Mouse (Mus musculus): ENCODE measurements around the gene Orc3. TPM values are rescaled to one million over a fixed set of nuclear protein-coding genes. Genes with fewer than 3 reads are reported as not detected.
A peak's percentile ranks its signal among the peaks of the same experiment; 100 is the strongest.

The Orc3 gene
- polyA plus RNA-seq, 1 experiment from 2014 or later = 68.9 TPM

- peak; percentile 49 for ATAC-seq (replicated peaks; ENCODE audit: extremely low read depth, insufficient read depth, low FRiP score)
- Histone ChIP-seq H3K4me2 (ENCODE audit: low read depth, low read length) (peak within 1 kb of the TSS; percentile 86), H3K27ac (ENCODE audit: low read length) (peak within 1 kb of the TSS; percentile 97), H3K36me3 (ENCODE audit: control insufficient read depth, insufficient read depth) (no peaks in the 10 kb centered on the region), H3K9ac (ENCODE audit: low read length) (peak within 1 kb of the TSS; percentile 92), H3K9me3 (replicated peaks; ENCODE audit: control insufficient read depth, low read length) (no peaks in the 10 kb centered on the region), H3K27me3 (ENCODE audit: control insufficient read depth, insufficient read depth, low read length) (no peaks in the 10 kb centered on the region), H3K4me1 (ENCODE audit: control insufficient read depth, insufficient read depth, low read length) (peaks cover 23% of the 10 kb centered on the region), H3K4me3 (ENCODE audit: low read length) (peak within 1 kb of the TSS; percentile 72)
- WGBS = 0% methylated on average over 53 of the region's 53 CpGs
Observed at GRCm38 (mm10) chr4:34550748-34551097, 64.0 kb downstream of the Orc3 start, which contains the start of gene Akirin2. TSS of gene Akirin2 (plus strand) at chr4:34550937.

GRCm38 (mm10) chr4:34549981-34550747, 64.6 kb downstream of the Orc3 start:
- peaks cover 18% of the 10 kb centered on the region for H3K4me1 ChIP-seq (ENCODE audit: control insufficient read depth, insufficient read depth, low read length)
- H3K9me3 ChIP-seq (replicated peaks; ENCODE audit: control insufficient read depth, low read length) = no peaks in the 10 kb centered on the region
- H3K4me2 ChIP-seq (ENCODE audit: low read depth, low read length) = peak overlapping the region; percentile 68
- H3K36me3 ChIP-seq (ENCODE audit: control insufficient read depth, insufficient read depth) = no peaks in the 10 kb centered on the region
- no peaks in the 10 kb centered on the region for H3K27me3 ChIP-seq (ENCODE audit: control insufficient read depth, insufficient read depth, low read length)
- ATAC-seq (replicated peaks; ENCODE audit: extremely low read depth, insufficient read depth, low FRiP score) = peak; percentile 93
- 3% methylated on average over 38 of the region's 38 CpGs for WGBS
- H3K4me3 ChIP-seq (ENCODE audit: low read length) = peak overlapping the region; percentile 72
- H3K27ac ChIP-seq (ENCODE audit: low read length) = peak overlapping the region; percentile 97
- H3K9ac ChIP-seq (ENCODE audit: low read length) = peak overlapping the region; percentile 92

- 80% methylated on average over 6 of the region's 6 CpGs for WGBS
- no peaks in the 10 kb centered on the region for H3K9me3 ChIP-seq (replicated peaks; ENCODE audit: control insufficient read depth, low read length)
- no peak overlapping the region for H3K27ac ChIP-seq (ENCODE audit: low read length)
- no peaks in the 10 kb centered on the region for H3K27me3 ChIP-seq (ENCODE audit: control insufficient read depth, insufficient read depth, low read length)
- no peak overlapping the region for H3K4me3 ChIP-seq (ENCODE audit: low read length)
- no peak overlapping the region for H3K4me2 ChIP-seq (ENCODE audit: low read depth, low read length)
- no peak overlapping the region for H3K9ac ChIP-seq (ENCODE audit: low read length)
- no peak for ATAC-seq (replicated peaks; ENCODE audit: extremely low read depth, insufficient read depth, low FRiP score)
- no peaks in the 10 kb centered on the region for H3K36me3 ChIP-seq (ENCODE audit: control insufficient read depth, insufficient read depth)
- H3K4me1 ChIP-seq (ENCODE audit: control insufficient read depth, insufficient read depth, low read length) = no peaks in the 10 kb centered on the region
Observed at GRCm38 (mm10) chr4:34529941-34530340, 84.8 kb downstream of the Orc3 start.

- 68% methylated on average over 4 of the region's 4 CpGs for WGBS
- Histone ChIP-seq H3K36me3 (ENCODE audit: control insufficient read depth, insufficient read depth) (no peaks in the 10 kb centered on the region), H3K4me1 (ENCODE audit: control insufficient read depth, insufficient read depth, low read length) (no peaks in the 10 kb centered on the region), H3K27me3 (ENCODE audit: control insufficient read depth, insufficient read depth, low read length) (no peaks in the 10 kb centered on the region), H3K4me3 (ENCODE audit: low read length) (no peak overlapping the region), H3K27ac (ENCODE audit: low read length) (no peak overlapping the region), H3K4me2 (ENCODE audit: low read depth, low read length) (no peak overlapping the region), H3K9me3 (replicated peaks; ENCODE audit: control insufficient read depth, low read length) (no peaks in the 10 kb centered on the region), H3K9ac (ENCODE audit: low read length) (no peak overlapping the region)
- no peak for ATAC-seq (replicated peaks; ENCODE audit: extremely low read depth, insufficient read depth, low FRiP score)
Observed at GRCm38 (mm10) chr4:34529379-34529778, 85.4 kb downstream of the Orc3 start.

GRCm38 (mm10) chr4:34528430-34529100, 86.2 kb downstream of the Orc3 start:
- ATAC-seq (replicated peaks; ENCODE audit: extremely low read depth, insufficient read depth, low FRiP score) = no peak
- 75% methylated on average over 1 of the region's 1 CpGs for WGBS
- Histone ChIP-seq H3K9ac (ENCODE audit: low read length) (no peak overlapping the region), H3K36me3 (ENCODE audit: control insufficient read depth, insufficient read depth) (no peaks in the 10 kb centered on the region), H3K27me3 (ENCODE audit: control insufficient read depth, insufficient read depth, low read length) (no peaks in the 10 kb centered on the region), H3K4me2 (ENCODE audit: low read depth, low read length) (no peak overlapping the region), H3K9me3 (replicated peaks; ENCODE audit: control insufficient read depth, low read length) (no peaks in the 10 kb centered on the region), H3K4me1 (ENCODE audit: control insufficient read depth, insufficient read depth, low read length) (no peaks in the 10 kb centered on the region), H3K27ac (ENCODE audit: low read length) (no peak overlapping the region), H3K4me3 (ENCODE audit: low read length) (no peak overlapping the region)

- Histone ChIP-seq H3K9me3 (replicated peaks; ENCODE audit: control insufficient read depth, low read length) (no peaks in the 10 kb centered on the region), H3K36me3 (ENCODE audit: control insufficient read depth, insufficient read depth) (no peaks in the 10 kb centered on the region), H3K4me2 (ENCODE audit: low read depth, low read length) (no peak overlapping the region), H3K27me3 (ENCODE audit: control insufficient read depth, insufficient read depth, low read length) (no peaks in the 10 kb centered on the region), H3K9ac (ENCODE audit: low read length) (no peak overlapping the region), H3K4me1 (ENCODE audit: control insufficient read depth, insufficient read depth, low read length) (no peaks in the 10 kb centered on the region), H3K4me3 (ENCODE audit: low read length) (no peak overlapping the region), H3K27ac (ENCODE audit: low read length) (no peak overlapping the region)
- ATAC-seq (replicated peaks; ENCODE audit: extremely low read depth, insufficient read depth, low FRiP score) = no peak
- WGBS = 78% methylated on average over 3 of the region's 3 CpGs
Observed at GRCm38 (mm10) chr4:34526771-34527170, 88.0 kb downstream of the Orc3 start.

- ATAC-seq (replicated peaks; ENCODE audit: extremely low read depth, insufficient read depth, low FRiP score) = no peak
- Histone ChIP-seq H3K4me2 (ENCODE audit: low read depth, low read length) (no peak overlapping the region), H3K9ac (ENCODE audit: low read length) (no peak overlapping the region), H3K36me3 (ENCODE audit: control insufficient read depth, insufficient read depth) (no peaks in the 10 kb centered on the region), H3K9me3 (replicated peaks; ENCODE audit: control insufficient read depth, low read length) (no peaks in the 10 kb centered on the region), H3K27me3 (ENCODE audit: control insufficient read depth, insufficient read depth, low read length) (no peaks in the 10 kb centered on the region), H3K27ac (ENCODE audit: low read length) (no peak overlapping the region), H3K4me3 (ENCODE audit: low read length) (no peak overlapping the region), H3K4me1 (ENCODE audit: control insufficient read depth, insufficient read depth, low read length) (no peaks in the 10 kb centered on the region)
- 87% methylated on average over 4 of the region's 4 CpGs for WGBS
Observed at GRCm38 (mm10) chr4:34523586-34523985, 91.2 kb downstream of the Orc3 start.

GRCm38 (mm10) chr4:34522846-34523245, 91.9 kb downstream of the Orc3 start:
- no peaks in the 10 kb centered on the region for H3K9me3 ChIP-seq (replicated peaks; ENCODE audit: control insufficient read depth, low read length)
- H3K4me3 ChIP-seq (ENCODE audit: low read length) = no peak overlapping the region
- no peak overlapping the region for H3K9ac ChIP-seq (ENCODE audit: low read length)
- H3K4me1 ChIP-seq (ENCODE audit: control insufficient read depth, insufficient read depth, low read length) = no peaks in the 10 kb centered on the region
- ATAC-seq (replicated peaks; ENCODE audit: extremely low read depth, insufficient read depth, low FRiP score) = no peak
- no peak overlapping the region for H3K27ac ChIP-seq (ENCODE audit: low read length)
- H3K4me2 ChIP-seq (ENCODE audit: low read depth, low read length) = no peak overlapping the region
- H3K36me3 ChIP-seq (ENCODE audit: control insufficient read depth, insufficient read depth) = no peaks in the 10 kb centered on the region
- no peaks in the 10 kb centered on the region for H3K27me3 ChIP-seq (ENCODE audit: control insufficient read depth, insufficient read depth, low read length)
- 60% methylated on average over 3 of the region's 3 CpGs for WGBS
